Mouse (Mus musculus) thymus, postnatal 10 days (tissue): Measurements from ENCODE around the gene Mapk14.
"Not testable (repeated sequence)": the region's sequence is repeated elsewhere in the genome, so short reads cannot be mapped to it uniquely, and the experiment has no call there.

Experiments used
- DNase-seq, 2 experiments: peaks; one replicate each; pipeline ENCODE4 v3.0.0; 2021; ENCODE audit warnings: low spot score in 2 of 2

The Mapk14 gene

GRCm38 (mm10) chr17:28698245-28698644 lies 7.1 kb downstream of the Mapk14 start:
- DNase-seq: no peak

GRCm38 (mm10) chr17:28698672-28699071 lies 7.5 kb downstream of the Mapk14 start:
- DNase-seq: no peak

GRCm38 (mm10) chr17:28699789-28700188 lies 8.7 kb downstream of the Mapk14 start:
- DNase-seq: no peak

GRCm38 (mm10) chr17:28701171-28701570 lies 10.0 kb downstream of the Mapk14 start:
- DNase-seq: no peak

- no peak for DNase-seq
These were observed 10.6 kb downstream of the Mapk14 start for GRCm38 (mm10) chr17:28701737-28702136.

GRCm38 (mm10) chr17:28702646-28703045 lies 11.5 kb downstream of the Mapk14 start:
- no peak for DNase-seq

- no peak for DNase-seq
These were observed 15.6 kb downstream of the Mapk14 start for GRCm38 (mm10) chr17:28706697-28707096.

GRCm38 (mm10) chr17:28707136-28707627 lies 16.1 kb downstream of the Mapk14 start:
- DNase-seq: no peak

- DNase-seq: no peak
These were observed 16.7 kb downstream of the Mapk14 start for GRCm38 (mm10) chr17:28707816-28708215.

GRCm38 (mm10) chr17:28708989-28709388 lies 17.9 kb downstream of the Mapk14 start:
- no peak for DNase-seq

GRCm38 (mm10) chr17:28709552-28710290 lies 18.6 kb downstream of the Mapk14 start:
- no peak for DNase-seq

- DNase-seq: no peak
These were observed 19.2 kb downstream of the Mapk14 start for GRCm38 (mm10) chr17:28710291-28710688.

GRCm38 (mm10) chr17:28711237-28711636 lies 20.1 kb downstream of the Mapk14 start:
- no peak for DNase-seq

- no peak for DNase-seq
These were observed 21.2 kb downstream of the Mapk14 start for GRCm38 (mm10) chr17:28712305-28712704.

GRCm38 (mm10) chr17:28714006-28714405 lies 22.9 kb downstream of the Mapk14 start:
- no peak for DNase-seq

GRCm38 (mm10) chr17:28715832-28716548 lies 24.9 kb downstream of the Mapk14 start:
- no peak for DNase-seq

GRCm38 (mm10) chr17:28717535-28717934 lies 26.4 kb downstream of the Mapk14 start:
- no peak for DNase-seq

GRCm38 (mm10) chr17:28725783-28726182 lies 34.7 kb downstream of the Mapk14 start, which contains the start of gene AC170998.1:
TSS of gene AC170998.1 (plus strand) at chr17:28726083.
- no peak for DNase-seq

GRCm38 (mm10) chr17:28727511-28727910 lies 36.4 kb downstream of the Mapk14 start:
- not testable (repeated sequence) for DNase-seq

- DNase-seq: no peak
These were observed 44.4 kb downstream of the Mapk14 start for GRCm38 (mm10) chr17:28735317-28736105.

- DNase-seq: no peak
These were observed 45.4 kb downstream of the Mapk14 start for GRCm38 (mm10) chr17:28736486-28736885.

GRCm38 (mm10) chr17:28737973-28738372 lies 46.8 kb downstream of the Mapk14 start:
- no peak for DNase-seq
